12 mouse cellular contexts compared by ENCODE assay signal in genomic region chr4:95417075-95417474, GRCm38 (mm10).
DNase-seq lines count a peak whose midpoint lies in the region; ATAC-seq and TF ChIP-seq lines count a peak whose summit lies in the region.
"Had no signal": no experiment of that assay in that cellular context is flagged by ENCODE, and none has a peak within 500 bp of the region (broad histone marks: within the 10 kb centered on the region; RNA-seq: fewer than 3 reads in every experiment).

No protein-coding gene starts in this region.

- 0 out of 2 replicates have a peak, but pooled peaks cover 3% of the 10 kb centered on the region for H3K4me1 ChIP-seq in kidney, adult 2 months (ENCODE audit: control insufficient read depth, insufficient read depth, low read length)
- H3K4me1 ChIP-seq in kidney, embryonic 16.5 days (ENCODE audit: insufficient read depth, low read length), result no peaks in the 10 kb centered on the region
- H3K4me1 ChIP-seq in bone marrow macrophage, adult 2 months (ENCODE audit: control insufficient read depth, insufficient read depth, low read length), result peaks cover 12% of the 10 kb centered on the region
- H3K4me1 ChIP-seq: embryonic facial prominence, embryonic 10.5 days had no signal

- WGBS in kidney, adult 2 months, result 45% methylated on average over 2 of the region's 2 CpGs
- 49% methylated on average over 2 of the region's 2 CpGs for WGBS in kidney, embryonic 16.5 days

- no peak overlapping the region for H3K4me2 ChIP-seq in kidney, embryonic 16.5 days (replicated peaks; ENCODE audit: low read depth, low read length)

- no peaks in the 10 kb centered on the region for H3K36me3 ChIP-seq in kidney, adult 2 months (ENCODE audit: control insufficient read depth, insufficient read depth, low read length)
- no peaks in the 10 kb centered on the region for H3K36me3 ChIP-seq in kidney, embryonic 16.5 days (ENCODE audit: insufficient read depth, low read length)
- H3K36me3 ChIP-seq: embryonic facial prominence, embryonic 10.5 days had no signal

- no peak overlapping the region for H3K9ac ChIP-seq in kidney, embryonic 16.5 days (replicated peaks; ENCODE audit: low read length)

- no peak for TF ChIP-seq POLR2A in kidney, adult 2 months (IDR thresholded peaks at IDR 0.05; ENCODE audit: low read depth, low read length)
- no peak for TF ChIP-seq POLR2A in bone marrow macrophage, adult 2 months (IDR thresholded peaks at IDR 0.05; ENCODE audit: borderline replicate concordance, low read depth, low read length)

- no peak for ATAC-seq in kidney, embryonic 16.5 days (ENCODE audit: low FRiP score, low TSS enrichment)

- H3K27ac ChIP-seq in kidney, adult 2 months (ENCODE audit: insufficient read depth, low read depth, low read length), result no peak overlapping the region
- no peak overlapping the region for H3K27ac ChIP-seq in kidney, embryonic 16.5 days (ENCODE audit: low read length)
- peak overlapping the region; percentile 14; the same call in 1 of the 2 replicates for H3K27ac ChIP-seq in bone marrow macrophage, adult 2 months (ENCODE audit: insufficient read depth, low read depth, low read length)
- H3K27ac ChIP-seq: embryonic facial prominence, embryonic 10.5 days had no signal

- H3K9me3 ChIP-seq in kidney, embryonic 16.5 days (ENCODE audit: low read length), result peaks cover 1% of the 10 kb centered on the region; the same call in 1 of the 2 replicates
- H3K9me3 ChIP-seq: embryonic facial prominence, embryonic 10.5 days had no signal

- peak; percentile 54 for DNase-seq in kidney, adult 2 months
- peak; percentile 72 for DNase-seq in NIH3T3 (ENCODE audit: low read depth)
- peak; percentile 37 to 39 for DNase-seq in kidney, postnatal 36 days
- no peak for DNase-seq in frontal cortex, postnatal 36 days (ENCODE audit: low spot score in 2 of 2)
- no peak for DNase-seq in lung, postnatal 4 days
- DNase-seq in urinary bladder, postnatal 36 days (ENCODE audit: low spot score in 2 of 2), result no peak
- DNase-seq: cerebellum, adult 9-11 months; heart, postnatal 36 days; lung, adult 18-20 months had no signal

- TF ChIP-seq CTCF in kidney, adult 2 months (conservative IDR thresholded peaks at IDR 0.05; ENCODE audit: insufficient read depth, insufficient read length, low read depth, low read length), result no peak
- TF ChIP-seq CTCF in bone marrow macrophage, adult 2 months (IDR thresholded peaks at IDR 0.05; ENCODE audit: low read depth, low read length), result no peak

- H3K27me3 ChIP-seq in kidney, adult 2 months (replicated peaks; ENCODE audit: control insufficient read depth, insufficient read depth, low read length), result no peaks in the 10 kb centered on the region
- H3K27me3 ChIP-seq in kidney, embryonic 16.5 days (ENCODE audit: insufficient read depth, low read length), result no peaks in the 10 kb centered on the region

- H3K4me3 ChIP-seq in kidney, adult 2 months (ENCODE audit: insufficient read depth, low read depth, low read length), result no peak overlapping the region
- no peak overlapping the region for H3K4me3 ChIP-seq in kidney, embryonic 16.5 days (ENCODE audit: low read length)
- H3K4me3 ChIP-seq in bone marrow macrophage, adult 2 months (ENCODE audit: insufficient read depth, low read length), result no peak overlapping the region
- H3K4me3 ChIP-seq: embryonic facial prominence, embryonic 10.5 days had no signal

Comparison
In these comparisons a context has a peak if more than half of its experiments do, and no peak if none do; other contexts are left out.
1. DNase-seq: peak in kidney, adult 2 months (single experiment), NIH3T3 (single experiment) and kidney, postnatal 36 days (2 of 2); none in frontal cortex, postnatal 36 days (0 of 2), lung, postnatal 4 days (0 of 2) and urinary bladder, postnatal 36 days (0 of 2).